Mouse (Mus musculus): ENCODE measurements around the gene Slc6a4. TPM values are rescaled to one million over a fixed set of nuclear protein-coding genes. Genes with fewer than 3 reads are reported as not detected.

The Slc6a4 gene
- polyA plus RNA-seq (2014; fragmentation: Nextera tagmentation; extraction: Ambion mirVana) = 0.57 TPM in 2 replicates

DNA sequence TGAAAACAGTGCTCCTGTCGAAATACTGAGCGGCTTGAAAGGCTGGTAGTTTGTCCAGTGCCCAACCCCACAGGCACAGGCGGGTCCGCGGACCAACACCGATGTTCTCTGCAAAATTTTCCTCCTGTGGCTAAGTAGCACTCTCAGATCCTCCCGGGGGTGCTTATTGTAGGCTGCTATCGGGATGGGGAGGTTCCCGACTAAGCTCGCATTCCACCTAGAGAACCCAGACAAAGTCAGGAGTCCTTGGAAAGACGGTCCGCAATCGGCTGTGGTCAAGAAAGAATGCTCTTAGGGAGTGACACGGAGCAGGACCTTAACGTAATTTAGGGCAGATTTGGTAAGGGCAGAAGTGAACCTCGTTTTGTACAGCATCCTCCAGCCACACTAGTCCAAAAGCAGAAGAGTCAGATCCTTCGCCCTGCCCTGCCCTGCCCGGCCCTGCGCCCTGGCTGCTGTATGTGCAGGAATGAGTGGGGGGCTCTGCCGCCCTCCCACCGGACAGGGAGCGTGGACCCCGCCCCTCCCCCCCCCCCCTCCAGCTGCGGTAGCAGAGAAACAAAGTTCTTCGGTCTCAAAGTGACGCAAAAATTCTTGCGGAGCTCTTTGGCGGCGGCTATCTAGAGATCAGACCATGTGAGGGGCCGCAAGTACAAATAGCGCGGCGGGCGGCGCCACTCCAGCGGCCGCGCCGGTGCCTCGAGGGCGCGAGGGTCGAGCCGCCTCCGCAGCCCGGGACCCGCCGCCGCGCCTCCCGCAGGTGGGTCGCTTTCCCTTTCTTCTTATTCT lies at the start of gene Slc6a4:
TSS of gene Slc6a4 (plus strand) at position 688 of the 789 bp plus-strand sequence.
- DNase-seq (ENCODE audit: low spot score, missing footprints) (peak; percentile 97), ATAC-seq (ENCODE audit: low FRiP score) (no peak)
- 1% methylated on average over 49 of the region's 52 CpGs for WGBS
- Histone ChIP-seq H3K27me3 (ENCODE audit: control insufficient read depth, insufficient read depth, low read length) (peaks cover 40% of the 10 kb centered on the region), H3K4me1 (ENCODE audit: control insufficient read depth, insufficient read depth, low read length) (peaks cover 5% of the 10 kb centered on the region; the same call in 1 of the 2 replicates), H3K4me2 (peak within 1 kb of the TSS; percentile 58), H3K4me3 (ENCODE audit: low read depth, low read length) (peak within 1 kb of the TSS; percentile 34), H3K9ac (ENCODE audit: low read length) (peak within 1 kb of the TSS; percentile 14; the same call in 1 of the 2 replicates), H3K36me3 (ENCODE audit: control insufficient read depth, insufficient read depth, low read length) (no peaks in the 10 kb centered on the region), H3K9me3 (ENCODE audit: control insufficient read depth, low read length) (no peaks in the 10 kb centered on the region), H3K27ac (ENCODE audit: low read depth, low read length) (no peak within 1 kb of the TSS)

DNA sequence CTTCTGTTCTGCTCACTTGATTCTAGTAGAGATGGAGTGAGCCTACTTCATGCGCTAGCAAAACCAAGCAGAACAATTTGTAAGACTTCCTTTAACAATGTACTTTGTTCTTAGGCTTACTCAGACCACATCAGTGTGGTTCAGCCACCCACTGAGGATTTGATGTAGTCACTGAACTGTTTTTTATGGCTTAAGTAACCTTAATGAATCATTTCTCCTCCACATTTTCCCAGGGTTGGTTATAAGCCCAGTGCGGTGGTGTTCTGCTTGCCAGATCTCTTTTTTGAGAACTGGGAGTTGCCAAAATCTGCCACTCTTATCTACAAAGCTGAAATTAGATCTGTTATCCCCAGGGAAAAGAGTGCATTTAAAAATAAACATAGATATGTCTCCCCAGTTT lies 44.9 kb upstream of the Slc6a4 start:
- Histone ChIP-seq H3K4me2 (no peak overlapping the region), H3K27ac (ENCODE audit: low read depth, low read length) (no peak overlapping the region), H3K4me1 (ENCODE audit: control insufficient read depth, insufficient read depth, low read length) (no peaks in the 10 kb centered on the region), H3K4me3 (ENCODE audit: low read depth, low read length) (no peak overlapping the region), H3K36me3 (ENCODE audit: control insufficient read depth, insufficient read depth, low read length) (peaks cover 13% of the 10 kb centered on the region), H3K9me3 (ENCODE audit: control insufficient read depth, low read length) (no peaks in the 10 kb centered on the region), H3K9ac (ENCODE audit: low read length) (no peak overlapping the region), H3K27me3 (ENCODE audit: control insufficient read depth, insufficient read depth, low read length) (no peaks in the 10 kb centered on the region)
- WGBS = 96% methylated on average over 2 of the region's 2 CpGs
- DNase-seq (ENCODE audit: low spot score, missing footprints) = no peak
- no peak for ATAC-seq (ENCODE audit: low FRiP score)

DNA sequence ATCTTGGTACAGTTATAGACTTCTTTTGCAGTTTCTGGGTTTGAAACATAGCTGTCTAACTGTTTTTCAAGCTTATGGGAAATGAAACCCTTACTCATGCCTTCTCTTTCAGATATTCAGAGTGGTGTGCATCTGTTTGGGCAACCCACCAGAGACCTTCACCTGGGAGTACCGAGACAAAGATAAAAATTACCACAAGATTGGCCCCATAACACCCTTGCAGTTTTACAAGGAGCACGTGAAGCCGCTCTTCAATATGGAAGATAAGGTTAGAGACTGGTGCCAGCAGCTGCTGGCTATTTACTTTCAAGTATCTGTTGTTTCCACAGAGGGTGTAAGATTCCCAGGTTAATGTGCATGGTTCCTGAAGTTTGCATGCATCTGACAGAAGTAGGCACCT lies 32.7 kb upstream of the Slc6a4 start:
- H3K4me3 ChIP-seq (ENCODE audit: low read depth, low read length) = no peak overlapping the region
- H3K4me2 ChIP-seq = no peak overlapping the region
- no peak for ATAC-seq (ENCODE audit: low FRiP score)
- H3K36me3 ChIP-seq (ENCODE audit: control insufficient read depth, insufficient read depth, low read length) = peaks cover 24% of the 10 kb centered on the region
- H3K27me3 ChIP-seq (ENCODE audit: control insufficient read depth, insufficient read depth, low read length) = no peaks in the 10 kb centered on the region
- H3K9me3 ChIP-seq (ENCODE audit: control insufficient read depth, low read length) = no peaks in the 10 kb centered on the region
- H3K4me1 ChIP-seq (ENCODE audit: control insufficient read depth, insufficient read depth, low read length) = no peaks in the 10 kb centered on the region
- no peak for DNase-seq (ENCODE audit: low spot score, missing footprints)
- H3K27ac ChIP-seq (ENCODE audit: low read depth, low read length) = no peak overlapping the region
- H3K9ac ChIP-seq (ENCODE audit: low read length) = no peak overlapping the region
- 91% methylated on average over 3 of the region's 3 CpGs for WGBS

DNA sequence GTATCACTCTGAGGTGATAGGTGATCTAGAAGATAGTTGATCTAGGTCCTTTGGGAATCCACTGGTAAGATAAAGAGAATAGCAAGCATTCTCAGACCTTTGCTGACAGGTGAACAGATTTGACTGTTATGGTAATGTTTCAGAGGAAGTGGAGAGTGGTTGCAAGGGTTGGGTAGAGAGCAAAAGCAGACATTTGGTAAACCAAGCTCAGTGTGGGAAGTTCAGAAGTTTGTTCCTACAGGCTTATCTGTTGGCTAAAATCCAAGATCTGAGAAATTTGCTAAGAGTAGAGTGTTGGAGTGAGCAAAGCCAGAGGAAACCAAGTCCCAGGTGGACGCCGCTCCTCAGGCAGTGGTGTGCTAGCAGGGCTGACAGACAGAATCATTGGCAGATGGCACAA lies 28.1 kb upstream of the Slc6a4 start:
- no peaks in the 10 kb centered on the region for H3K27me3 ChIP-seq (ENCODE audit: control insufficient read depth, insufficient read depth, low read length)
- H3K36me3 ChIP-seq (ENCODE audit: control insufficient read depth, insufficient read depth, low read length) = peaks cover 34% of the 10 kb centered on the region
- ATAC-seq (ENCODE audit: low FRiP score) (no peak), DNase-seq (ENCODE audit: low spot score, missing footprints) (no peak)
- no peak overlapping the region for H3K27ac ChIP-seq (ENCODE audit: low read depth, low read length)
- H3K9ac ChIP-seq (ENCODE audit: low read length) = no peak overlapping the region
- no peak overlapping the region for H3K4me2 ChIP-seq
- no peaks in the 10 kb centered on the region for H3K9me3 ChIP-seq (ENCODE audit: control insufficient read depth, low read length)
- no peak overlapping the region for H3K4me3 ChIP-seq (ENCODE audit: low read depth, low read length)
- H3K4me1 ChIP-seq (ENCODE audit: control insufficient read depth, insufficient read depth, low read length) = no peaks in the 10 kb centered on the region
- WGBS = 94% methylated on average over 2 of the region's 2 CpGs

DNA sequence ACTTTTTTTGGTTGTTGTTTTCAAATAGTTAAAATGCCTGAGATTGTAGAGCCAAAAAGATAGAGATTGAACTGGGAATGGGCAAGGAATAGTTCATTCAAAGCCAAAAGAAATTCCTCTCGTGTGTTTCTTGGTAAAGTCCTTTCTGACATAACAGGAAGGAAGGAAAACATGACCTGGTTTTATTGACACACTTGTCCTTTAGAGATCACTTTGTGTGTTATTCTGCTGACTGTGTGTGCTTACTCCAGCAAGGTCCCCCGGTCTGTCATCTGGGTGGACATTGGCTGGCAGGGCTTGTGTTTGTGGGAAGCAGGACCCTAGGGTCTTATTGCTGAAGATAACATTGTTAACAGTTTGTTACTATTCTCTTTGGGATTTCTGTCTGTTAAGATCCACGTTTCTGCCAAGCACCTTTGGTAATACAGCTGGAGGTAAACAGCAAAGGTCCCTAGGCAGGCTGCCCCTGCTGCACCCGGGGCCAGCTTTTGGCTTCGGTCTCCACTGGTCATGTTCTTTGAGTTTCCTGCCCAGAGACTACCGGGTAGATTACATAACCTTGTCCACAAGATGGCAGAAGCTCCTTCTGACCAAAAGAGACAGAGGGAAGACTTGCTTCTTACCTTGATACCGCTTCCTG lies 23.6 kb upstream of the Slc6a4 start:
- WGBS = 87% methylated on average over 7 of the region's 7 CpGs
- ATAC-seq (ENCODE audit: low FRiP score) (no peak), DNase-seq (ENCODE audit: low spot score, missing footprints) (no peak)
- Histone ChIP-seq H3K9me3 (ENCODE audit: control insufficient read depth, low read length) (no peaks in the 10 kb centered on the region), H3K4me3 (ENCODE audit: low read depth, low read length) (no peak overlapping the region), H3K4me2 (no peak overlapping the region), H3K9ac (ENCODE audit: low read length) (no peak overlapping the region), H3K27me3 (ENCODE audit: control insufficient read depth, insufficient read depth, low read length) (no peaks in the 10 kb centered on the region), H3K27ac (ENCODE audit: low read depth, low read length) (no peak overlapping the region), H3K4me1 (ENCODE audit: control insufficient read depth, insufficient read depth, low read length) (no peaks in the 10 kb centered on the region), H3K36me3 (ENCODE audit: control insufficient read depth, insufficient read depth, low read length) (peaks cover 21% of the 10 kb centered on the region; the same call in 1 of the 2 replicates)

DNA sequence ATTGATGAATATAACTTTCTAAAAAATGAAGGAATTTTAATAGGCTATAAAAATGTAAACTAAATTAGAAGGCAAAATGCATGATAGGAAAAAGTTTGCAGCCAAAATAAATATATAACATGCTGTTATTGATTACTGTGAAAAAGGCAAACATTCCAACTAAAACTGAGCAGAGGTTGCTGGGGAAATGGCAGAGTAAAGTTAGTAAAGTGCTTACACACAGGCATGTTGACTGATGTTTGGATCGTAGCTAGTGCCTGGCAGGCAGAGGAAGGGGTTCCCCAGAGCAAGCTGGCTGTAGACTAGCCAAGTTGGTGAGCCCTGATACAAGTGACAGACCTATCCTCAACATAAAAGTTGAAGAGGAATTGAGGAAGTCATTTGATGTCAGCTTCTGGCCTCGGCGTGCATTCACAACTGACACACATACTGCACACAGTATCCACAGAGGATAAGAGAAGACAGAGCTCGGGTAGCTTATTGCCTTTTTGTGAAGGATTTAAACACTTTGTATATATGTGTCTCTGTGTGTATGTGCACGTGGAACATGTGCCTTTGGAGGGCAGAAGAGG lies 16.7 kb upstream of the Slc6a4 start:
- ATAC-seq (ENCODE audit: low FRiP score) (no peak), DNase-seq (ENCODE audit: low spot score, missing footprints) (no peak)
- WGBS = 91% methylated on average over 5 of the region's 5 CpGs

DNA sequence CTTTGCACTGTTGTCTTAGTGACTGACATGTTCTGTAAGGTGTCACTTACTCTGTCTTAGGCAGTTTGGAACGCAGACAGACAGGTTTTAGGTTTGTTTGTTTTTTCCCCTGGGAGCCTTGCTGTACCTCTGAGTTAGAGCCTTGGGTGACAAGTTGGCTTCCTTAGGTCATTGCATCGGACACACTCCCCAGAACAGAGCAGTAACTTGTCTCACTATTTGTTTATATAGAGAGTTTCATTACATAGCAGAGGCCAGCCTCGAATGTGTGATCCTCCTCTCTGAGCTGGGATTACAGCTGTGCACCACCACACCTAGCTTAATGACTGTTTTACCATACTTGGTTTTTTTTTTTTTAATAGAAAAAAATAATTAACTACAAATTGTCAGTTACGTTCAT lies 16.0 kb upstream of the Slc6a4 start:
- Histone ChIP-seq H3K27ac (ENCODE audit: low read depth, low read length) (no peak overlapping the region), H3K27me3 (ENCODE audit: control insufficient read depth, insufficient read depth, low read length) (no peaks in the 10 kb centered on the region), H3K9ac (ENCODE audit: low read length) (no peak overlapping the region), H3K4me1 (ENCODE audit: control insufficient read depth, insufficient read depth, low read length) (no peaks in the 10 kb centered on the region), H3K9me3 (ENCODE audit: control insufficient read depth, low read length) (no peaks in the 10 kb centered on the region), H3K36me3 (ENCODE audit: control insufficient read depth, insufficient read depth, low read length) (peaks cover 13% of the 10 kb centered on the region), H3K4me3 (ENCODE audit: low read depth, low read length) (no peak overlapping the region), H3K4me2 (no peak overlapping the region)
- DNase-seq (ENCODE audit: low spot score, missing footprints) (no peak), ATAC-seq (ENCODE audit: low FRiP score) (no peak)
- 90% methylated on average over 4 of the region's 4 CpGs for WGBS

More for the DNA sequence above, 16.7 kb upstream of the Slc6a4 start:
- Histone ChIP-seq H3K27ac (ENCODE audit: low read depth, low read length) (no peak overlapping the region), H3K4me2 (no peak overlapping the region), H3K4me1 (ENCODE audit: control insufficient read depth, insufficient read depth, low read length) (no peaks in the 10 kb centered on the region), H3K9ac (ENCODE audit: low read length) (no peak overlapping the region), H3K4me3 (ENCODE audit: low read depth, low read length) (no peak overlapping the region), H3K9me3 (ENCODE audit: control insufficient read depth, low read length) (no peaks in the 10 kb centered on the region), H3K36me3 (ENCODE audit: control insufficient read depth, insufficient read depth, low read length) (peaks cover 10% of the 10 kb centered on the region), H3K27me3 (ENCODE audit: control insufficient read depth, insufficient read depth, low read length) (no peaks in the 10 kb centered on the region)

DNA sequence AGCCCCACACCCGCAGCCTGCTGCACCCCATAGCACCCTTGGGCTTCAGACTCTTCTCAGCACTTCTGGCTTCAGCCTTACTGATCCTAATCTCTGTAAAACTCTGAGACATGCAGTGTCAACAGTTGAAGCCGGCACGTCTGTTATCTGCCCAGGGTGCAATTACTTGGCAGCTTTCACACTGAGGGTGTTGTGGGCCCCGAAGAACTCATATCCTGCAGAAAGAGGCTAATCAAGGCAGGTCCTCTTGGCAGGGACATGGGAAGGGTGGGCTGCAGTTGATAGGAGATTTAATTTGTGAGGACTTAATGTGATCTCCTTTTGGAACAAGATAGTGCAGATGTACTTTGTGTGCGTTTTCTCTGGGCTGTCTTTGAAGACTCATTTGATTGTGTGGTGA lies 14.8 kb upstream of the Slc6a4 start:
- ATAC-seq (ENCODE audit: low FRiP score) (no peak), DNase-seq (ENCODE audit: low spot score, missing footprints) (no peak)
- no peaks in the 10 kb centered on the region for H3K4me1 ChIP-seq (ENCODE audit: control insufficient read depth, insufficient read depth, low read length)
- H3K4me3 ChIP-seq (ENCODE audit: low read depth, low read length) = no peak overlapping the region
- H3K4me2 ChIP-seq = no peak overlapping the region
- H3K9me3 ChIP-seq (ENCODE audit: control insufficient read depth, low read length) = no peaks in the 10 kb centered on the region
- H3K27me3 ChIP-seq (ENCODE audit: control insufficient read depth, insufficient read depth, low read length) = no peaks in the 10 kb centered on the region
- no peak overlapping the region for H3K9ac ChIP-seq (ENCODE audit: low read length)
- no peak overlapping the region for H3K27ac ChIP-seq (ENCODE audit: low read depth, low read length)
- H3K36me3 ChIP-seq (ENCODE audit: control insufficient read depth, insufficient read depth, low read length) = peaks cover 15% of the 10 kb centered on the region
- 91% methylated on average over 5 of the region's 5 CpGs for WGBS

DNA sequence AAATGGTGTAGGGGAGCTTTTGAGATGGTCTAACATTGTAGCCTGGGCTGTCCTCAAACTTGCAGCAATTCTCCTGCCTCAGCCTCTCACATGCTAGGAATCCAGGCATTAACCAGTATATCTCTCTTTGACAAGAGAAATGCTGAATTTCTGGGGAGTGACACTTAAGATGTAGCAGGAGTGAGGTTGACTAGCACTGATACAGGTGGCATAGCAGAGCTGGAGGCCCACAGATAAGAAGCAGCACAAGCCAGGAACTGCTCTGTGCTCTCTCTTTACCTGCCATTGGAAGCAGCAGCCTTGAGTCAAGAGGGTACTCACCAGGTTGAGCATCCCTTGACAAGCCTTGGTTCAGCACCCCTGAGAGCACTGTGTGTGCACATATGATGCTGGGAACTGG lies 14.2 kb upstream of the Slc6a4 start:
- Histone ChIP-seq H3K27me3 (ENCODE audit: control insufficient read depth, insufficient read depth, low read length) (no peaks in the 10 kb centered on the region), H3K9me3 (ENCODE audit: control insufficient read depth, low read length) (no peaks in the 10 kb centered on the region), H3K36me3 (ENCODE audit: control insufficient read depth, insufficient read depth, low read length) (peaks cover 12% of the 10 kb centered on the region), H3K4me2 (no peak overlapping the region), H3K4me3 (ENCODE audit: low read depth, low read length) (no peak overlapping the region), H3K27ac (ENCODE audit: low read depth, low read length) (no peak overlapping the region), H3K9ac (ENCODE audit: low read length) (no peak overlapping the region), H3K4me1 (ENCODE audit: control insufficient read depth, insufficient read depth, low read length) (no peaks in the 10 kb centered on the region)
- ATAC-seq (ENCODE audit: low FRiP score) = no peak
- DNase-seq (ENCODE audit: low spot score, missing footprints) = no peak

Data from midbrain, embryonic 11.5 days (tissue).